Mouse (Mus musculus) C2C12 (cell line): ENCODE results near the gene Abi3bp.

Source experiments
- CEBPB ChIP-seq: IDR thresholded peaks from one replicate; pipeline ENCODE4 v1.6.1; 2011; ENCODE audit warnings: low read depth, mild to moderate bottlenecking, control low read depth, moderate library complexity
- CTCF ChIP-seq: IDR thresholded peaks from one replicate; pipeline ENCODE4 v1.5.1; 2011; ENCODE audit not compliant: control insufficient read depth, insufficient read depth, insufficient read length

GRCm38 (mm10) chr16:56645251-56645650 is 167.6 kb downstream of the Abi3bp start:
- no peak for TF ChIP-seq CTCF
- TF ChIP-seq CEBPB = no peak
